Mouse (Mus musculus): ENCODE results near the gene Arhgap19.

DNA sequence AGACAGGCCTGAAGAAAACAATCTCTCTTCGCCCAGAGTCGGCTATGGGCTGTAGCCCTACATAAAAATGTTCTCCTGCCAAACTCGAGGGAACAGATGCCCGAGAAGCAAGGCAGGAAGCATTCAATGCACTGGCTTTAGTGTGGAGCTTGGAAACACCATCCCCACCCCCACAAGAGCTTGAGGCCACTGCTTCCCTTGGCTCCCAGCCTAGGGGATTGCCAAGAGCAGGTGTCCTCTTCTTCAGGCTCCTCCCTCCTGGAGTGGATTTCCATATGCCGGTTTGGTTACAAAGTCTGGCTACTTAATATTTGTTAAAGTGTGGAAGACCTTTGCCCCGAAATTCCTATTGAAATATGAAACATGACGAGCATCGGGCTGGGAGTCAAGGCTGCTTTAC, 82.4 kb downstream of the Arhgap19 start:
- TF ChIP-seq POLR2A (IDR thresholded peaks at IDR 0.05; ENCODE audit: extremely low read depth, insufficient read depth, low read length) (no peak), CTCF (IDR thresholded peaks at IDR 0.05; ENCODE audit: low read depth, low read length) (no peak)

Measured in liver, adult 2 months (tissue).